Mouse (Mus musculus): ENCODE measurements around the gene Hbq1b.

Hbq1b gene

GRCm38 (mm10) chr11:32300279-32301267, 13.8 kb downstream of the Hbq1b start:
- DNase-seq (ENCODE audit: low read depth) = no peak

GRCm38 (mm10) chr11:32301506-32301905, 14.7 kb downstream of the Hbq1b start:
- no peak for DNase-seq (ENCODE audit: low read depth)

- no peak for DNase-seq (ENCODE audit: low read depth)
Measured at GRCm38 (mm10) chr11:32302824-32303419, 16.2 kb downstream of the Hbq1b start.

- no peak for DNase-seq (ENCODE audit: low read depth)
Measured at GRCm38 (mm10) chr11:32303455-32303854, 16.7 kb downstream of the Hbq1b start.

GRCm38 (mm10) chr11:32307006-32307405, 20.2 kb downstream of the Hbq1b start:
- no peak for DNase-seq (ENCODE audit: low read depth)

- DNase-seq (ENCODE audit: low read depth) = no peak
Measured at GRCm38 (mm10) chr11:32309446-32309845, 22.7 kb downstream of the Hbq1b start.

GRCm38 (mm10) chr11:32309928-32310327, 23.2 kb downstream of the Hbq1b start:
- no peak for DNase-seq (ENCODE audit: low read depth)

GRCm38 (mm10) chr11:32316009-32316408, 29.2 kb downstream of the Hbq1b start:
- no peak for DNase-seq (ENCODE audit: low read depth)

GRCm38 (mm10) chr11:32320507-32321195, 33.9 kb downstream of the Hbq1b start:
- no peak for DNase-seq (ENCODE audit: low read depth)

GRCm38 (mm10) chr11:32321196-32321565, 34.4 kb downstream of the Hbq1b start:
- peak; percentile 79 for DNase-seq (ENCODE audit: low read depth)

GRCm38 (mm10) chr11:32324609-32325008, 37.8 kb downstream of the Hbq1b start:
- DNase-seq (ENCODE audit: low read depth) = peak; percentile 66

GRCm38 (mm10) chr11:32331075-32331474, 44.3 kb downstream of the Hbq1b start:
- DNase-seq (ENCODE audit: low read depth) = no peak

GRCm38 (mm10) chr11:32331861-32332260, 45.1 kb downstream of the Hbq1b start:
- DNase-seq (ENCODE audit: low read depth) = no peak

- no peak for DNase-seq (ENCODE audit: low read depth)
Measured at GRCm38 (mm10) chr11:32333235-32333634, 46.5 kb downstream of the Hbq1b start.

- no peak for DNase-seq (ENCODE audit: low read depth)
Measured at GRCm38 (mm10) chr11:32336435-32336907, 49.7 kb downstream of the Hbq1b start.

Data from c-Kit-positive CD71-positive TER-119-negative erythroid progenitor cells, embryonic 14.5 days (primary cell).